In the genomic region with DNA sequence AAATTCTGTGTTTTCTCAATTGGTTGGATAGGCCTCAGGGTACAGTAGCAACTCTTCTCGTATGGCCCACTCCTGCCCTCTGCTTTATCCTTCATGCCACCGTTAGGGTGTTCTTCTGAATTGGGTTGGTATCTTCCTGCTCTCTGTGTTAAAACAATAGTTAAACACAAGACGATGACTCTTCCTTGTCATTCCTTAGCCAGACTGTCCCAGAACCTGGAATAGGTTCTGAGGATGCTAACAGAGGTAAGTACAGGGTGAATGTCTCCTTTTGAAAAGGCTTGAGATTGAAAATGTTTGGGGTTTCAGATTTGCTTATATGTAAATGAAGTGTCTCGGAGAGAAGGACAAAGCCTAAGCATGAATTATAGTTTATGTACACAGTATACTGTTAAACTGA, we compare ENCODE assay signal across 19 mouse cellular contexts. TPM values are rescaled to one million over a fixed set of nuclear protein-coding genes. Genes with fewer than 3 reads are reported as not detected.
A peak's percentile ranks its signal among the peaks of the same experiment; 100 is the strongest.
DNase-seq lines count a peak whose midpoint lies in the region; ATAC-seq and TF ChIP-seq lines count a peak whose summit lies in the region.
"Had no signal": no experiment of that assay in that cellular context is flagged by ENCODE, and none has a peak within 500 bp of the region (broad histone marks: within the 10 kb centered on the region; RNA-seq: fewer than 3 reads in every experiment).

No protein-coding gene starts in this region.

- no peak for ATAC-seq in heart, embryonic 11.5 days (replicated peaks; ENCODE audit: insufficient number of reproducible peaks, low FRiP score, low TSS enrichment)
- no peak for ATAC-seq in liver, embryonic 15.5 days (ENCODE audit: insufficient read depth)
- no peak for ATAC-seq in intestine, embryonic 16.5 days
- ATAC-seq: forebrain, postnatal 0 days had no signal

- no peak overlapping the region for H3K4me3 ChIP-seq in heart, embryonic 11.5 days (ENCODE audit: low read depth, low read length)
- peak overlapping the region; percentile 23 for H3K4me3 ChIP-seq in bone marrow macrophage, adult 2 months (ENCODE audit: insufficient read depth, low read length)
- H3K4me3 ChIP-seq in liver, embryonic 15.5 days (replicated peaks) = 0 out of 2 replicates have a peak overlapping the region, but pooled peaks have one; percentile 27
- H3K4me3 ChIP-seq in intestine, embryonic 16.5 days (ENCODE audit: low read length) = no peak overlapping the region
- H3K4me3 ChIP-seq: hindbrain, embryonic 15.5 days; neural tube, embryonic 13.5 days had no signal

- peak overlapping the region; percentile 57 for H3K4me2 ChIP-seq in heart, embryonic 11.5 days
- peak overlapping the region; percentile 53 for H3K4me2 ChIP-seq in liver, embryonic 15.5 days
- no peak overlapping the region for H3K4me2 ChIP-seq in intestine, embryonic 16.5 days (ENCODE audit: low read depth, low read length)
- H3K4me2 ChIP-seq: hindbrain, embryonic 15.5 days; lung, embryonic 14.5 days; neural tube, embryonic 13.5 days had no signal

- no peak for TF ChIP-seq CTCF in bone marrow macrophage, adult 2 months (IDR thresholded peaks at IDR 0.05; ENCODE audit: low read depth, low read length)

- H3K4me1 ChIP-seq in heart, embryonic 11.5 days (ENCODE audit: control insufficient read depth, insufficient read depth, low read length) = peaks cover 9% of the 10 kb centered on the region; the same call in 1 of the 2 replicates
- H3K4me1 ChIP-seq in bone marrow macrophage, adult 2 months (ENCODE audit: control insufficient read depth, insufficient read depth, low read length) = peaks cover 15% of the 10 kb centered on the region
- H3K4me1 ChIP-seq in liver, embryonic 15.5 days (replicated peaks) = peaks cover 8% of the 10 kb centered on the region
- no peaks in the 10 kb centered on the region for H3K4me1 ChIP-seq in intestine, embryonic 16.5 days (ENCODE audit: control insufficient read depth, insufficient read depth, low read length)
- H3K4me1 ChIP-seq: hindbrain, embryonic 15.5 days; neural tube, embryonic 13.5 days had no signal

- H3K27me3 ChIP-seq in heart, embryonic 11.5 days (ENCODE audit: control insufficient read depth, insufficient read depth, low read length) = no peaks in the 10 kb centered on the region
- no peaks in the 10 kb centered on the region for H3K27me3 ChIP-seq in liver, embryonic 15.5 days
- no peaks in the 10 kb centered on the region for H3K27me3 ChIP-seq in intestine, embryonic 16.5 days (replicated peaks; ENCODE audit: control insufficient read depth, insufficient read depth, low read length)
- H3K27me3 ChIP-seq: hindbrain, embryonic 15.5 days; neural tube, embryonic 13.5 days had no signal

- no peak overlapping the region for H3K9ac ChIP-seq in heart, embryonic 11.5 days (ENCODE audit: low read depth, low read length)
- H3K9ac ChIP-seq in liver, embryonic 15.5 days = no peak overlapping the region
- no peak overlapping the region for H3K9ac ChIP-seq in intestine, embryonic 16.5 days (ENCODE audit: low read depth, low read length)
- H3K9ac ChIP-seq: forebrain, postnatal 0 days; hindbrain, embryonic 15.5 days; lung, embryonic 14.5 days; neural tube, embryonic 13.5 days had no signal

- DNase-seq in heart, postnatal 25 days (ENCODE audit: low spot score) = no peak
- DNase-seq in CD4-positive helper T cell, adult 2 months (ENCODE audit: low read depth, low spot score) = peak; percentile 34
- DNase-seq in lung, postnatal 10 days = no peak
- DNase-seq in layer of hippocampus, postnatal 10 days (ENCODE audit: low spot score in 2 of 2) = no peak
- DNase-seq: adrenal gland, postnatal 36 days; cerebellum, adult 11 months; cerebellum, postnatal 25 days; forebrain, postnatal 0 days; kidney, adult 8-10 months; kidney, postnatal 36 days; left cerebral cortex, postnatal 4 days; lung, embryonic 14.5 days; right cerebral cortex, postnatal 4 days had no signal

- H3K9me3 ChIP-seq in heart, embryonic 11.5 days (replicated peaks; ENCODE audit: control insufficient read depth, low read length) = no peaks in the 10 kb centered on the region
- H3K9me3 ChIP-seq in liver, embryonic 15.5 days (replicated peaks) = no peaks in the 10 kb centered on the region
- H3K9me3 ChIP-seq in intestine, embryonic 16.5 days (ENCODE audit: control insufficient read depth, low read length) = no peaks in the 10 kb centered on the region
- H3K9me3 ChIP-seq: hindbrain, embryonic 15.5 days; neural tube, embryonic 13.5 days had no signal

- WGBS in heart, embryonic 11.5 days (ENCODE audit: insufficient replicate concordance) = 73% methylated on average over 4 of the region's 4 CpGs
- 74% methylated on average over 4 of the region's 4 CpGs for whole genome bisulfite sequencing in liver, embryonic 15.5 days (ENCODE audit: insufficient replicate concordance)
- 90% methylated on average over 4 of the region's 4 CpGs for WGBS in intestine, embryonic 16.5 days

- intact Hi-C loops in heart, postnatal 25 days (cut with DNase I) = loop anchor here (2.0 kb wide), 1 partner anchor 31 kb away; a partner anchor contains a TSS

- H3K27ac ChIP-seq in heart, embryonic 11.5 days (ENCODE audit: low read depth, low read length) = peak overlapping the region; percentile 79
- H3K27ac ChIP-seq in bone marrow macrophage, adult 2 months (ENCODE audit: insufficient read depth, low read depth, low read length) = peak overlapping the region; percentile 25; the same call in 1 of the 2 replicates
- no peak overlapping the region for H3K27ac ChIP-seq in liver, embryonic 15.5 days (replicated peaks)
- H3K27ac ChIP-seq in intestine, embryonic 16.5 days (ENCODE audit: low read length) = no peak overlapping the region
- H3K27ac ChIP-seq: hindbrain, embryonic 15.5 days; neural tube, embryonic 13.5 days had no signal

- peaks cover 7% of the 10 kb centered on the region; the same call in 1 of the 2 replicates for H3K36me3 ChIP-seq in heart, embryonic 11.5 days (ENCODE audit: control insufficient read depth, insufficient read depth, low read length)
- peaks cover 17% of the 10 kb centered on the region for H3K36me3 ChIP-seq in liver, embryonic 15.5 days (replicated peaks)
- H3K36me3 ChIP-seq in intestine, embryonic 16.5 days (ENCODE audit: control insufficient read depth, insufficient read depth, low read length) = peaks cover 11% of the 10 kb centered on the region; the same call in 1 of the 2 replicates

- no peak for TF ChIP-seq POLR2A in bone marrow macrophage, adult 2 months (IDR thresholded peaks at IDR 0.05; ENCODE audit: borderline replicate concordance, low read depth, low read length)

RNA-seq across cellular contexts. Expression of a gene that starts 30.9 kb away (rescaled TPM):
- 16.6 and 21.5 TPM in 2 replicates for polyA plus RNA-seq in heart, embryonic 11.5 days (2014; fragmentation: Nextera tagmentation; extraction: Ambion mirVana)
- total RNA-seq in heart, postnatal 25 days (2021) = 10 to 100 TPM; 30.2 to 33.4 TPM
- polyA plus RNA-seq in bone marrow macrophage, adult 2 months (2012; ENCODE audit: insufficient read depth, insufficient read length, missing spikeins) = 37.9 and 43.9 TPM in 2 replicates
- polyA plus RNA-seq in liver, embryonic 15.5 days (2015; fragmentation: Nextera tagmentation; extraction: Ambion mirVana) = 7.7 and 7.9 TPM in 2 replicates
- total RNA-seq in layer of hippocampus, postnatal 10 days (2021) = 10 to 100 TPM; 27.7 to 29.8 TPM
- 17.6 and 17.8 TPM in 2 replicates for polyA plus RNA-seq in intestine, embryonic 16.5 days (2015; fragmentation: Nextera tagmentation; extraction: Ambion mirVana)

Comparison
In these comparisons a context has a peak if more than half of its experiments do, and no peak if none do; other contexts are left out.
1. H3K27ac ChIP-seq: peak in heart, embryonic 11.5 days (single experiment) and bone marrow macrophage, adult 2 months (single experiment); none in liver, embryonic 15.5 days (single experiment) and intestine, embryonic 16.5 days (single experiment).
2. H3K4me3 ChIP-seq: peak in bone marrow macrophage, adult 2 months (single experiment) and liver, embryonic 15.5 days (single experiment); none in heart, embryonic 11.5 days (single experiment) and intestine, embryonic 16.5 days (single experiment).